Mouse (Mus musculus) ovary, postnatal 14 days (tissue): ENCODE data around the gene Cgref1.
A peak's percentile ranks its signal among the peaks of the same experiment; 100 is the strongest.

Experiments used
- DNase-seq: peaks from one replicate; pipeline ENCODE4 v3.0.0; 2022; ENCODE audit warnings: low spot score

Cgref1 gene

GRCm38 (mm10) chr5:30944956-30945781 is at the start of gene Cgref1:
Cgref1 (minus strand) TSS chr5:30945591.
- DNase-seq = no peak

GRCm38 (mm10) chr5:30994074-30994473 is 48.7 kb upstream of the Cgref1 start:
- DNase-seq = no peak

DNA sequence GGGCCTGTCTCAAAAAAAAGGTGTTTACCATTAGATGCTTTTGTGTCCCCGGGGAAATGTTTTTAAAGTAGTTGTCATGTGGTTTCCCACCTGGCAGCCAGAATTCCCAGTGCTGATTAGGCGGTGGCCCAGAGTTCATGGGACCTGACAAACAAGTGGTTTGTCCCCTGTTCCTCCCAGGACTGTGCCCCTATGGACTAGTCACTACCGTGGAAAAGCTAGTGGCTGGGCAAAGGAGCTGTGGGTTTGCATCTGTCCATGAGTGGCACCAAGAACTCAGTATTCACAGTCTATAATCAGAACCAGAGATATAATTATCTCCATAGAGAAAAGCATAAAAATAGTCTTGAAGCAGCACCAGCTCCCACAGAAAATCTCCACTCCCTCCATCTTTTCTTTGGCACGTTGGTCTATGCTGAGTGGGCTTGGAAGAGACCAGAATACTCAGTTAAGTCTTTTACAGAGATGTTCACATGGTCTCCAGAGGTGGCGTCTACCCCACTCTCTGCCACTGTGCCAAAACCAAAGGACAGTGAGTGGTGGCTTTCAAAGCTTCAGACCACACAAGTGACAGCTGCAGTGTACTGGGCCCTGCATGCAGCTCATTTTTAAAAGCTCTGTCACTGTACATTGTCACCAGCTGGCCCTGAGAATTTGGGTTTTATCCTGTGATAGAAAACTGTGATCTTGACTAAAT is 47.7 kb upstream of the Cgref1 start:
- DNase-seq = no peak

DNA sequence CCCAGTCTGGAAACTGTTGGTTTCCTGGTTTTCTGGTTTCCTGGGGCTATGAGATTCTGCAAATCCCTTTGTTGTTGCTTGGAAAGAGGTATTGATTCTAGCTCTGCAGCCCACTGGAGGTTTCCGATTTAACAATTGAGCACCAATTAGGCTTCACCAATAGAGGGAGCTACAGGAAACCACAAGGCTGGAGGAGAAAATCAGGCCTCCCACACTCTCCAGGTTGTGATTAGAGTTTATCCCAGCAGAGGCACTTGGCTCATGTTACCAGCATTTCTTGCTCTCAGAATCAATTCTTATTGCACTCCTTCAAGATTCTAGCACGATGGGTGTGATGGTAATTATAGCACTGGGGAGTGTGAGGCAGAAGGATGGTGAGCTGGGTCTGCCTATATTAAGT is 37.0 kb upstream of the Cgref1 start:
- peak; percentile 22 for DNase-seq

GRCm38 (mm10) chr5:30974870-30975656 is 29.7 kb upstream of the Cgref1 start:
- DNase-seq = peak; percentile 65

- DNase-seq = no peak
These were observed 24.0 kb upstream of the Cgref1 start for GRCm38 (mm10) chr5:30969440-30969839.

DNA sequence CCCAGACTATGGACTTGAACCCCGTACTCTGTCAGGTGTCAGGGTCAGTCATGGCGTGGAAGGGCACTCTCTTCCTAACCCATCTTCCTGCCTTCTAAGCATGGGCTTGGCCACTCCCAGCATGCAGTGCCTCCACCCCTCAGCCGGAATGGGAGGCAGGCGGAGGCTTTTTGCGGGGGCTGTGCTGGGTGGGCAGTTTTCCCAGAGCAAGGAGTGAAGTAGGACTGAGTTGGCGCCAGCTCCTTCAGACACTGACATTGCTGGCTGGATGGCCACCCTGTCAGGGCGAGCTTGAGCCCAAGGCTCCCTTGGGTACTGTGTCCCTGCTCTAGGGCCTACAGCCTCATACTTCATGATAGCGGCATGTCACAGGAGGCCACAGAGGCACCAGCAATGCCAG is 23.0 kb upstream of the Cgref1 start, which contains the start of gene Tcf23:
TSS of gene Tcf23 (plus strand) at position 247 of the 400 bp plus-strand sequence.
- peak; percentile 81 for DNase-seq

DNA sequence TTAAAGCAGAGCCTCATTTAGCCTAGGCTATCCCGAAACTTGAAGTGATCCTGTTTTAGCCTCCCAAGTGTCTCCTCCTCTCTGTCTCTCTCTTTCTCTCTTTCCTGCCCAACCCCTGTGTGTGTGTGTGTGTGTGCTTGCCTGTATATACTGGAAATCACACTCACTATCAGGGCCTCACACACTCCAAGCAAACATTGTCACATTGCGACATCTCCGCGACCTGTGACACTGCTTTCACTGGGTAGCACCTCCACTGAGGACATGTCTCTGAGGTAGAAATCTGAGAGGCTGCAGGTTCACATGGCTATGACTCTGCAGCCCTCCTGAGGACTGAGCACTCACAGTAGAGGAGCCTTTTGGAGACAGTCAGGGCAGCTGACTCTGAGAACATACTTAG is 20.8 kb upstream of the Cgref1 start:
- no peak for DNase-seq

- DNase-seq = no peak
These were observed 18.5 kb upstream of the Cgref1 start for GRCm38 (mm10) chr5:30963916-30964315.

- DNase-seq = no peak
These were observed 16.4 kb upstream of the Cgref1 start for GRCm38 (mm10) chr5:30961545-30962505.

DNA sequence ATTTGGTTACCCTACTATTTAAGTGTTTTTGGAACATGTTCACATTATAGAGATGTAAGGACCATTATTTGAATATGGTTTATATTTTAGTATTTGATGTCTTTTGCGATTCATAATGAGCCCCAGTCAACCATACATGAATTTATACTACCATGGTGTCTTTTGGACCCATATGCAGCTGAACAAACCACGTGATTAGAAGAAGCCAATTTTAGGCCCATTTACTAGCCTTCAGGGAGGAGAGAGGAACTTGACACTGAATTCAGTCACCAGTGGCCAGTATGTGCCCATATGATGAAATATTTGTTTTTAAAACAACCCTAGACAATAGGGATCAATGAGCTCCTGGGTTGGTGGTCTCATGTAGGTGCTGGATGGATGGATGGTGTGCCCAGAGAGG is 15.4 kb upstream of the Cgref1 start:
- DNase-seq = no peak

DNA sequence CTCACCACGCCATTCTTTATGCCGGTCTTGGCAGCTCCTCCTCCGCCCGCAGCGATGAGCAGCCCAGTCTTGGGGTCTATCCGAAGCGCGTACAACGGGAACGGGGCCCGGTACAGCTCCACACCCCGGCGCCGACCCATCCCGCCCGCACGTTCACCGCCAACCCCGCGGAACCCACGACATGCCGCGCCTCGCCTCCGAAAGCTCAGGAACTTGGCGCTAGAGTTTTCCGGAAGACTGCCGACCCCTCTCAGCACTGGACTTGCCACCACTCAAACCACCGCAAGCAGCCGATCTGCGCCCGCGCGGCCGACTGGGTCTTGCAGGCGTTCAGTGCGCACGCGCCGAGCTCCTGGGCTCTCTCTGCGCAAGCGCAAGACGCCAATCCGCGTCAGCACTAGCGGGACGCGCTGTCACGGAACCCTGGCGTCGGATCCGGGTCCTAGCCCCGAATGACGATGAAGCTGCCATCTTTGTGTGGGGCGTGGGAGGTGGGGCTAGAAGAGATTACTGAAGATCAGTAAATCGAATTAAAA is 14.6 kb upstream of the Cgref1 start, which contains the start of gene Preb:
TSS of gene Preb (minus strand) at position 396 of the 536 bp plus-strand sequence.
- peak; percentile 98 for DNase-seq

GRCm38 (mm10) chr5:30959198-30959854 is 13.9 kb upstream of the Cgref1 start:
- no peak for DNase-seq

DNA sequence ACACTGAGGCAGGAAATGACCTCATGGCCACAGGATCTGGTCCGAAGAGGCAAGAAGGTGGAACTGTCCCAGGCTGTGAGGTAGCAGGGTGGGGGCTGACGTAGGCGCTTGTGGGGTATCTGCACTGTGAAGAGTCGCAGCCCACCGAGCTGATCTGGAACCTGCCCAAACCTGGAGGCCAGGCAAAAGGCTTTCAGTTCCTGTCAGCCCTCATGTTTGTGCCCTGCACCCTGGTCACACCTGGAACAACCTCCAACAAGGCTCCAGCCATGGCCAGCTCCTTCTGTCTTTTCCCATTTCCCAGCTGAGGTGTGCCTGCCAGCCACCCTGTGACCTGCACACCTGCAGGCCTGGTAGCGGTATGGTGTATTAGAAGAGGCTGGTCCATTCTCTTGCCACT is 12.5 kb upstream of the Cgref1 start:
- DNase-seq = no peak

DNA sequence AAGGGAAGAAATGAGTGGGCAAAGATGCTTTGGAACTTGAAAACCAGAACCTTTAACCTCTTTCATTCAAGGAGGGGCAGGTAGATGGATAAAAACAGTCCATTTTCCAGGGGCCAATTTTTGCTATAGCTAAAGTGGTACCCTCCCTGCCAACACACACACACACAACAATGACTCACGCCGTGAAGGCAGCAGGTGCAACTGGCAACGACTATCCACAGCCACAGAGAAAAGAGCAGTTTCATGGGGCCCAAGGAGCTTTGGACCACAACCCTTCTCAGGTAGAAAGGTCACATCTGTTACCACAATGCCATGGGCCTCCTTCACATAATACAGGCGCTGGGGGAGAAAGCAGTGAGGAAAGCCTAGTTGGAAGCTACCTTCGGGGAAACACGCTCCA is 10.4 kb upstream of the Cgref1 start:
- DNase-seq = no peak

- no peak for DNase-seq
These were observed 9.2 kb upstream of the Cgref1 start for GRCm38 (mm10) chr5:30954556-30954955.

DNA sequence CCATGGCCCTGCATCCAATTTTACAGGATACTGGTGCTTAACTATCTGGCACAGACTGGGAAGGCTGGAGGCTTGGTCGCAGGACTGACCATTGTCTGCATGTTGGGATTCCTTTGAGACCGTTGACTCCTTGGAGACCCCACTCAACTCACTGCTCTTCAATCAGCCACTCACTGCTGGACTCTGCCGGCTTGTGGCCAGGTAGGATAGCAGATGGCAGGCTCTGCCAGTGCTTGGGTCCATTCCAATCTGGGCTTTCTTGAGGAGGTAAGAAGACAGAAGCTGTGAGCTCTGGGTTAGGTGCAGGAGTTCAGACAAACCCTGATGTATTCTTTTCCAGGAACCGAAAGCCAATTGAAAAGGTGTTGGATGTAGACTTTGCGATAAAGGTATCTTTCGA is 8.7 kb upstream of the Cgref1 start:
- no peak for DNase-seq

DNA sequence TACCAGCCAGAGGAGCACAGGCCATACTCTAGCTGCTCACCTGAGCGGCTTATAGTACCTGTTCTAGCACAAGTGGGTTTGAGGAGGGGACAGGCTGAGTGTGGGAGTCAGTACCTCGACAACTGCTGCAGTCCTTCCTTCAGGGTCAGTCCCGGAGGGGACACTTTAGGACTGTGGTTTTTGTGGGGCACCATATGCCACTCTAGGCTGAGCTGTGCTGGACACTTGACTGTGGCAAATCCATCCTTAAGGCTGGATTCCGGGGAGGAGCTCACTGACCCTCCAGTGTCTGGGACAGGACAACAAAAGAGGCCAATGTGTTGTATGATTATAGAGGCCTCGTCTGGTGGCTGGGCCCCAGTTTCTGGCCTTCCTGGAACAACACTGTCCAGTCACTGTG is 7.2 kb upstream of the Cgref1 start:
- no peak for DNase-seq

DNA sequence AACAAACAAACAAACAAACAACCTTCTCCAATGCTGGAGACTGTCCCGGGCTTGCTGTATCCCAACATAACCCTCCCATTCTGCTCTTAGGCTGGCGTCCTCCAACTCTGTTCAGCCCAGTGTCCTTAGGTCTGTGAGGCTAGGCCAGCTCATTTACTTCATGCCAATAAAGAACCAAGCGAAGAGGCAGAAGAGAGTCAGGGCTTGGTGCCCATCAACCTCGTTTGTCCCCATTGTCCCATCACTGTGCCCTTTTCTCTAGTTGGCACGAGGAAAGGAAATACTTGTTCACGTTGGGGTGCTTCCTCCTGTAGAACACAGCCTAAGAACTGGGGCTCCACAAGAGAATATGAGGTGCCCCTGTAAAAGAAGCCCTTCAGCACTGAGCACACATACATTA is 6.3 kb upstream of the Cgref1 start:
- DNase-seq = no peak

DNA sequence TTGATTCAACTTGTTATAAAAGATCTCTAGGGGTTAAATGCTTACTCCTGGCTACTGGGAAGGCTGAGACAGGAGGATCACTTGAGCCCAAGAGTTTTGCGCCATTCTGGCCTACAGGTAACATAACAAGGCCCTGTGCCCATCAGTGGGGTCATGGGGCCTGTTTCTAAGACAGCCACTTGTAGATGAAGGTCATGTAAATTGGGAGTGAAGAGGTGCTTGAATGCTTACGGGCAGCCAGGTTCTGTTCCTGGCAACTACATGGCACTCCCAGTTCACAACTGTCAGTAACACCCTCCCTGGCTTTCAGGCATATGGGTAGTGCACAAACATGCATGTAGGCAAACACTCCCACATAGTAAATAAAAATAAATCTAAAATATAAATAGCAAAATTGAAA is 5.5 kb upstream of the Cgref1 start:
- no peak for DNase-seq

GRCm38 (mm10) chr5:30950451-30950850 is 5.1 kb upstream of the Cgref1 start:
- no peak for DNase-seq
